Comparison of ENCODE assay signal across 22 mouse cellular contexts in genomic region chr17:26468102-26468894, GRCm38 (mm10).
"Had no signal": no experiment of that assay in that cellular context is flagged by ENCODE, and none has a peak within 500 bp of the region (broad histone marks: within the 10 kb centered on the region; RNA-seq: fewer than 3 reads in every experiment).

No protein-coding gene starts in this region.

- DNase-seq: gastrocnemius, postnatal 10 days; gastrocnemius, postnatal 25 days; heart, adult 18-20 months; heart, postnatal 10 days; kidney, adult 18-20 months; kidney, adult 9 months; kidney, postnatal 10 days; kidney, postnatal 25 days; kidney, postnatal 4 days; liver; liver, embryonic 13.5 days; liver, postnatal 0 days had no signal

- H3K27me3 ChIP-seq: heart, embryonic 12.5 days; hindbrain, embryonic 15.5 days had no signal

- H3K4me2 ChIP-seq: heart, embryonic 12.5 days; hindbrain, embryonic 13.5 days; hindbrain, embryonic 15.5 days; limb, embryonic 12.5 days; liver, embryonic 13.5 days; liver, embryonic 15.5 days had no signal

- H3K27ac ChIP-seq: hindbrain, embryonic 13.5 days; hindbrain, embryonic 15.5 days; hindbrain, postnatal 0 days; layer of hippocampus, adult 2 months; left cerebral cortex, adult 2 months; limb, embryonic 10.5 days; limb, embryonic 12.5 days; liver, embryonic 13.5 days; liver, embryonic 15.5 days had no signal

- H3K9me3 ChIP-seq: heart, embryonic 12.5 days; hindbrain, embryonic 13.5 days; hindbrain, embryonic 15.5 days; limb, embryonic 10.5 days; limb, embryonic 12.5 days; liver, embryonic 13.5 days; liver, embryonic 15.5 days had no signal

- H3K9ac ChIP-seq: heart, embryonic 12.5 days; hindbrain, embryonic 13.5 days; hindbrain, embryonic 15.5 days; limb, embryonic 12.5 days; liver, embryonic 13.5 days; liver, embryonic 15.5 days; liver, postnatal 0 days had no signal

- H3K4me3 ChIP-seq: heart, embryonic 12.5 days; hindbrain, embryonic 13.5 days; hindbrain, embryonic 15.5 days; layer of hippocampus, adult 2 months; left cerebral cortex, adult 2 months; limb, embryonic 10.5 days; limb, embryonic 12.5 days; liver, embryonic 13.5 days; liver, embryonic 15.5 days had no signal

- ATAC-seq: hindbrain, postnatal 0 days; intestine, postnatal 0 days; liver, postnatal 0 days had no signal

- H3K36me3 ChIP-seq: heart, embryonic 12.5 days; hindbrain, embryonic 13.5 days; hindbrain, embryonic 15.5 days; limb, embryonic 10.5 days; limb, embryonic 12.5 days; liver, embryonic 13.5 days; liver, embryonic 15.5 days had no signal
